Mouse (Mus musculus): ENCODE results near the gene Rab11fip4. TPM values are rescaled to one million over a fixed set of nuclear protein-coding genes. Genes with fewer than 3 reads are reported as not detected.

The Rab11fip4 gene
- polyA plus RNA-seq, 1 experiment from 2014 or later = 28.5 TPM

GRCm38 (mm10) chr11:79660361-79661205, 69.6 kb downstream of the Rab11fip4 start:
- Histone ChIP-seq H3K4me1 (peaks cover 39% of the 10 kb centered on the region), H3K4me3 (peak overlapping the region; percentile 58), H3K9ac (peak overlapping the region; percentile 78), H3K36me3 (no peaks in the 10 kb centered on the region), H3K27me3 (peaks cover 3% of the 10 kb centered on the region; the same call in 1 of the 2 replicates), H3K27ac (peak overlapping the region; percentile 26; the same call in 1 of the 2 replicates), H3K9me3 (replicated peaks) (no peaks in the 10 kb centered on the region), H3K4me2 (replicated peaks) (peak overlapping the region; percentile 93)
- WGBS = under 1% methylated on average over 69 of the region's 69 CpGs
- peak; percentile 84 for ATAC-seq (ENCODE audit: low FRiP score)

DNA sequence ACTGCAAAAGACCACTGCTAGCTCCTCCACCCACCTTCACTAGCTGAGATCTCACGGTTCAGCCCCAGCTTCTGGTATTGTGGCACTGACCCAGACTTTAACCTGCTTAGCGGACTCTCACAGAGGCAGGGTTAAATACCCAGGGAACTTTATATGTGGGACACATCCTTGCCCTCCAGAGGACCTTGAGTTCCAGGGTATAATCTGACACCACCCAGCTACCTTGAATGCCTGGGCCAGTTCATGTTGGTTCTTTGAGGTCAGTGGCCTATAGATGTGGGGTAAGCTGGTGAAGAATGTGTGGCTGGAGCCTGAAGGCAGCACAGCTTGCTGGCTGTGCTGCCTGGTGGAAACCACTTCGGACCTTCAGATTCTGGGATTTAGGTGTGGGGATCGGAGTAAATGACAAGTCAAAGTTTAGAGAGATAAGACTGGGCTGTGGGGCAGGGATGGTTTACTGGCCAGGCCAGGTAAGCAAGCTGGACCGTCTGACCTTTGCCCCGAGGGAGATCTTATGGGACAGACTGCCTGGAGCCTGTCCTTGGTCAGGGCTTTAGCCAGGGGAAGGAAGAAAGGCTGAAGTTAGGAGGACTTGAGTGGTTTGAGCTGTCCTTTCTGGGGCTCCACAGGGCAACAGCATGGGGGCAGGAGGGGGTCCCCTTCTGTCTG, 71.0 kb downstream of the Rab11fip4 start:
- H3K9ac ChIP-seq = 0 out of 2 replicates have a peak overlapping the region, but pooled peaks have one; percentile 78
- WGBS = 71% methylated on average over 6 of the region's 6 CpGs
- ATAC-seq (ENCODE audit: low FRiP score) = no peak

GRCm38 (mm10) chr11:79663158-79663557, 72.1 kb downstream of the Rab11fip4 start:
- Histone ChIP-seq H3K9me3 (replicated peaks) (no peaks in the 10 kb centered on the region), H3K27ac (no peak overlapping the region), H3K9ac (no peak overlapping the region), H3K4me2 (replicated peaks) (no peak overlapping the region), H3K27me3 (peaks cover 3% of the 10 kb centered on the region; the same call in 1 of the 2 replicates), H3K4me1 (peaks cover 39% of the 10 kb centered on the region), H3K4me3 (no peak overlapping the region), H3K36me3 (no peaks in the 10 kb centered on the region)
- WGBS = 88% methylated on average over 9 of the region's 9 CpGs
- no peak for ATAC-seq (ENCODE audit: low FRiP score)

More for the DNA sequence above, 71.0 kb downstream of the Rab11fip4 start:
- Histone ChIP-seq H3K27ac (no peak overlapping the region), H3K27me3 (peaks cover 3% of the 10 kb centered on the region; the same call in 1 of the 2 replicates), H3K36me3 (no peaks in the 10 kb centered on the region), H3K4me2 (replicated peaks) (peak overlapping the region; percentile 93), H3K4me1 (peaks cover 39% of the 10 kb centered on the region), H3K4me3 (peak overlapping the region; percentile 58), H3K9me3 (replicated peaks) (no peaks in the 10 kb centered on the region)

DNA sequence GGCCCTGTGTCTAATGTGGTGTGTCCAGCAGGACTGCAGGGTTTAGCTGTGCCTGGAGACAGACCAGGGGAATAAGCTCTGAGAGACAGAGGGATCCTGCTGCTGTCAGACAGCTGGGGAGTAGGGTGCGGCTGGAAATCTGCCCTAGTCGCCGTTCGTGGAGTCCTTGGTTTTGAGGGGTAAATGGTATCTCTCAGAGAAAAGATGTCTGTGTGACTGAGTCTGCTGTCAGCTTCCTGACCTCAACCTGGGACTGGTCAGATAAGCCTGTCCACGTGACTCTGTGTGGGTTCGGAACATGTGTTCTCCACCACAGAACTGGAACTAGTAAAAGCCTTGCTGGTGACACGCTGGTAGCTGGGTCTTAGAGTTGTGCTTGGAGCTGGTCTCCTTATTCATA, 72.6 kb downstream of the Rab11fip4 start:
- 84% methylated on average over 7 of the region's 7 CpGs for WGBS
- no peak for ATAC-seq (ENCODE audit: low FRiP score)
- peaks cover 39% of the 10 kb centered on the region for H3K4me1 ChIP-seq

DNA sequence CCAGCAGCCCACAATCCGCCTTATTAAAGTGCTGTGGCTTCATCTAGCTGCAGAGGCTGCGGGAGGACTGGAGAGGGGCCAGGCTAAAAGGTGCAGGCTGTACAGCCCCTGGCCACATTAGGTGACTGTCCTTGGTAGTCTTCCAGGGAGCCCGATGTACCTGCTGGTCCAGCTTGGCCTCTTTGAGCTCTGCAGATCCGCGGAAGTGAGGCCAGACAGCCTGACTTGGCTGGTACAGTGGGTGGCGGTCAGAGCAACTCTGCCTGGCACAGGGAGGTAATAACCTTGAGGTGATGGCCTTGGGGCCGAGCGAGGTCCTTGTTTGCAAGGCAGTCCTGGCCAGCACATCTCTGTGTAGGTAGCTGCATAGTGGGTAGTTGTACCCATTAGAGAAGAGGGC, 75.5 kb downstream of the Rab11fip4 start:
- peaks cover 45% of the 10 kb centered on the region for H3K4me1 ChIP-seq
- 89% methylated on average over 8 of the region's 8 CpGs for WGBS
- no peak overlapping the region for H3K9ac ChIP-seq
- H3K36me3 ChIP-seq = no peaks in the 10 kb centered on the region
- H3K4me2 ChIP-seq (replicated peaks) = no peak overlapping the region
- no peaks in the 10 kb centered on the region for H3K9me3 ChIP-seq (replicated peaks)
- no peak for ATAC-seq (ENCODE audit: low FRiP score)
- H3K4me3 ChIP-seq = no peak overlapping the region
- no peak overlapping the region for H3K27ac ChIP-seq
- H3K27me3 ChIP-seq = no peaks in the 10 kb centered on the region

More for the DNA sequence above, 72.6 kb downstream of the Rab11fip4 start:
- Histone ChIP-seq H3K9ac (no peak overlapping the region), H3K4me2 (replicated peaks) (no peak overlapping the region), H3K36me3 (no peaks in the 10 kb centered on the region), H3K27ac (no peak overlapping the region), H3K27me3 (peaks cover 3% of the 10 kb centered on the region; the same call in 1 of the 2 replicates), H3K9me3 (replicated peaks) (no peaks in the 10 kb centered on the region), H3K4me3 (no peak overlapping the region)

DNA sequence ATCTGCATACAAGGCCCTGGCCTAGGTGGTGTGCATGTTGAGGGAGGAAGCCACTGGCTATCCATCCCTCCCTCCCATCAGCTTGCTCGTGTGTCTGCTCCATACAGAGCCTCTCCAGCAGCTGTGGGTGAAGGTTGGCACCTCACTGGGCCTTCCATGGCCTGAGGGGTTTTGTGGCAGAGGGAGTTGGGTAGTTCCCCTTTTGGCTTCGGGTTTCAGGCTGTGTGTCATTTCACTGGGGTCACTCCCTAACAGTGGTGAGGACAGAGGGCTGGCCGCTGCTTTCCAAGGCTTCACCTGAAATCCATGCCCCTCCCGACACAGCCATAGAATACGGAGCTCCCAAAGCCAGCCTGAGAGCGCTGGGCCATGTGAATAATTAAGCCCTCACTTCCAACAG, 78.2 kb downstream of the Rab11fip4 start:
- Histone ChIP-seq H3K27ac (peak overlapping the region; percentile 71; the same call in 1 of the 2 replicates), H3K4me2 (replicated peaks) (no peak overlapping the region), H3K4me3 (no peak overlapping the region), H3K9me3 (replicated peaks) (no peaks in the 10 kb centered on the region), H3K9ac (no peak overlapping the region), H3K36me3 (no peaks in the 10 kb centered on the region), H3K27me3 (no peaks in the 10 kb centered on the region), H3K4me1 (peaks cover 38% of the 10 kb centered on the region)
- 56% methylated on average over 6 of the region's 6 CpGs for WGBS
- ATAC-seq (ENCODE audit: low FRiP score) = no peak

DNA sequence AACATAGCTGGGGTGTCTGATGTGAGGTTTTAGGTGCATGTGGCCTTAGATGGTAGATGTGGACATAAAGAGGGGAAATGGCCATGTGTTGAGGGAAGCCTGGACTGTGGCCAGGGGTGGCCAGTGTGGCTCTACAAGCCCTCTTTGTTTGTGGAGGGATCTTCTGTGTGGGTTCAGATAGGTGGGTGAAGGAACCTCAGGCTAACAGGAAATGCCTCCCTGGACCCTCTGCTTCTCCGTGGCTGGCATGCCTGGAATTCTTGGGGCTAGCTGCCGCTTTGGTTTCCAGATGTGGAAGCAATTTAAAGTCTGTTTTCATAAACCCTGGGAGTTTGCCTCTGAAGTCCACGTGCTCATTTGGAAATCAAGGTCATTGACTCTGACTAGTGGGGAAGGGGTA, 78.9 kb downstream of the Rab11fip4 start:
- no peak for ATAC-seq (ENCODE audit: low FRiP score)
- Histone ChIP-seq H3K36me3 (no peaks in the 10 kb centered on the region), H3K9me3 (replicated peaks) (no peaks in the 10 kb centered on the region), H3K27me3 (no peaks in the 10 kb centered on the region), H3K9ac (no peak overlapping the region), H3K4me1 (peaks cover 45% of the 10 kb centered on the region), H3K4me3 (no peak overlapping the region), H3K4me2 (replicated peaks) (no peak overlapping the region), H3K27ac (peak overlapping the region; percentile 71; the same call in 1 of the 2 replicates)
- WGBS = 64% methylated on average over 3 of the region's 3 CpGs

DNA sequence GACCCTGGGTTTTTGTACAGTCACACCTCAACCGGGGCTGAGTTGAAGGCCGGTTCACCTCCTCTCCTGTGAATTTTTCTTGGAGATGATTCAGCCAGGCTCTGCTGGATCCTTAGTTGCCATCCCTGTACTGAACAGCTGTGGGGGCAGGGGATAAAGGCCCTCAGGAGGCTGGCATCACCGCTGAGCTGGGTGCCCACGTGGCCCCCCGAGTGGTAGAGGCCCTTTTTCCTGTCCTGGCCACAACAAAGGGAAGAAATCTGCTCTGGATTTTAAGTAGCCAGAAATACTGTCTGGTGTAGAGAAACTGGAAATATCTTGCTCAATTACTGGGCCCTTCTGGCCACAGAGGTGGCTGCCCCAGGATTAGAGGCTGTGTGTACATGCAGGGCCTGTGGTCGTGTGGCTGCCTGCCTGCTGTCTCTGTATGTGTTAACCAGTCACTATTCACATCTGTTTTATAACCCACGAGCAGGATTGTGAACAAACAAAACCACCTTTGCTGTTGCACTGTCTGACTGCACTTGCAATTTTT, 79.5 kb downstream of the Rab11fip4 start:
- WGBS = 77% methylated on average over 7 of the region's 7 CpGs

DNA sequence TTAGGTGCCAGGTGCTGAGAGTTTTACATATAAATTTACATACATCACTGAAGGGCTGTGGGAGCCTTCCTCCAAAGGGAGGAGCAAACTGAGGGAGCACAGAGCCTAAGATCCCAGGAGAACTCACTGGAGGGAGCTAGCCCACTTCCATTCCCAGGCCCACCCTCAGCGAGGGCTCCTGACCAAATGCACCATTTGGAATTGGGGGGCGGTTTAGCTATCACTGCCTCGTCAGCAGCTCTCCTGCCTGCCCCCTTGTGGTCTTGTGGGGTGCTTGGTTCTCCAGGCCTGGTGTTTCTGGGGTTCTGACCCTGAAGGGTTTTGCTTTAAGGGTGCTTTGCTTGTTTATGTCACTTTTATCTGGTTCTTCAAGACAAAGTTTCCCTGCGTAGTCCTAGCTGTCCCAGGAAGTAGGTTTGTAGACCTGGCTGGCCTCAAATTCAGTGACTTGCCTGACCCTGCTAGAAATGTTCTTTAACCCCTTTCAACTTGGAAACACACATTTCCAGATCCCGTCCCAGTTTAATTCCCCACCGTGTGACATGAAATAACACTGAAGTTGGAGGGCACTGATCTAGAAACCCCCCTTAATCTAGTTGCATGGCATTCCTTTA, 80.8 kb downstream of the Rab11fip4 start:
- no peaks in the 10 kb centered on the region for H3K9me3 ChIP-seq (replicated peaks)
- no peak overlapping the region for H3K4me3 ChIP-seq
- H3K27me3 ChIP-seq = no peaks in the 10 kb centered on the region
- H3K27ac ChIP-seq = no peak overlapping the region
- H3K36me3 ChIP-seq = no peaks in the 10 kb centered on the region
- H3K9ac ChIP-seq = no peak overlapping the region
- WGBS = 52% methylated on average over 6 of the region's 6 CpGs
- H3K4me2 ChIP-seq (replicated peaks) = no peak overlapping the region
- ATAC-seq (ENCODE audit: low FRiP score) = no peak
- peaks cover 61% of the 10 kb centered on the region for H3K4me1 ChIP-seq

More for the DNA sequence above, 79.5 kb downstream of the Rab11fip4 start:
- ATAC-seq (ENCODE audit: low FRiP score) = no peak
- Histone ChIP-seq H3K4me2 (replicated peaks) (no peak overlapping the region), H3K4me1 (peaks cover 49% of the 10 kb centered on the region), H3K27me3 (no peaks in the 10 kb centered on the region), H3K9me3 (replicated peaks) (no peaks in the 10 kb centered on the region), H3K36me3 (no peaks in the 10 kb centered on the region), H3K9ac (no peak overlapping the region), H3K27ac (peak overlapping the region; percentile 71), H3K4me3 (no peak overlapping the region)

DNA sequence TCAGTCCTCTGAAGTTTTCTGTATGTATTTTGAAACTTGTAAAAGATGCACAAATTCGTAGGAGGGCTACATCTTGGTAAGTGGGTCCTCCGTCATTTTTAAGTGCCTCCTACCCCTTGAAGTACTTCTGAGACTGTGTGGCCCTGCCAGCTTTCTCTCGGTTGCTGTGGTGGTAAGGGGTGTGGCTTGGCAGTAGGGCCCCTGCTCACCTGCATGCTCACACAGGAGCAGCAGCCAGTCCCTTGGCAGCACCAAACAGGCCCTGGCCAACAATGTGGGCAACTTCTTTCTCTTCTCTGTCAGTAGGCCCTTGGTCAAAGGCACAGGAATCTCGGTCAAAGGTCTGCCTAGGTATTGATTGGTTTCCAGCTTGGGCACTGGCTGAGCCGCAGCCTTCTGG, 82.1 kb downstream of the Rab11fip4 start:
- H3K9ac ChIP-seq = no peak overlapping the region
- H3K27ac ChIP-seq = no peak overlapping the region
- ATAC-seq (ENCODE audit: low FRiP score) = no peak
- H3K36me3 ChIP-seq = no peaks in the 10 kb centered on the region
- no peak overlapping the region for H3K4me3 ChIP-seq
- 77% methylated on average over 5 of the region's 5 CpGs for WGBS
- peaks cover 67% of the 10 kb centered on the region for H3K4me1 ChIP-seq
- H3K9me3 ChIP-seq (replicated peaks) = no peaks in the 10 kb centered on the region
- H3K4me2 ChIP-seq (replicated peaks) = no peak overlapping the region
- H3K27me3 ChIP-seq = no peaks in the 10 kb centered on the region

- H3K9me3 ChIP-seq (replicated peaks) = no peaks in the 10 kb centered on the region
- H3K27ac ChIP-seq = no peak overlapping the region
- no peak overlapping the region for H3K4me3 ChIP-seq
- no peaks in the 10 kb centered on the region for H3K36me3 ChIP-seq
- no peaks in the 10 kb centered on the region for H3K27me3 ChIP-seq
- H3K4me1 ChIP-seq = peaks cover 67% of the 10 kb centered on the region
- no peak overlapping the region for H3K9ac ChIP-seq
- ATAC-seq (ENCODE audit: low FRiP score) = no peak
- 60% methylated on average over 8 of the region's 8 CpGs for WGBS
- no peak overlapping the region for H3K4me2 ChIP-seq (replicated peaks)
Observed at GRCm38 (mm10) chr11:79673717-79674116, 82.7 kb downstream of the Rab11fip4 start.

DNA sequence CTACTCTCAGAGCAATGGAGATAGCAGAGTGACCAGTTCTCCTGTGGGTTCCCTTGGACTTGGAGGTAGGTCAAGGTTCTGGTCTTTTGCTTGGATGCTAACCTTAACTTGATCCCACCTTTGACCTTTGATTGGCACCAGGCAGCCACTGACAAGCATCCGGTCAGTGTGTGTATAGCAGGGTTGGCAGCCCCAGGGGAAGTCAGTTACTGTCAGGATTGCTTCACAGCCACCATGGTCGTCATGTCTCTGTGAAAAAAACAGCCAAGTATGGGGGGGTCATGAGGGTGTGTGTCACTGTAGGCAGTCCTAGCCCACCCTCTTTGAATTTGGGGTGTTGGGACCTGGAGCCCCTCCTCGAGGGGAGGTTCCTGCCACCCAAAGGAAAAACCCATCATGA, 83.2 kb downstream of the Rab11fip4 start:
- Histone ChIP-seq H3K9ac (no peak overlapping the region), H3K9me3 (replicated peaks) (no peaks in the 10 kb centered on the region), H3K36me3 (no peaks in the 10 kb centered on the region), H3K27ac (no peak overlapping the region), H3K4me3 (no peak overlapping the region), H3K4me1 (peaks cover 63% of the 10 kb centered on the region), H3K27me3 (no peaks in the 10 kb centered on the region), H3K4me2 (replicated peaks) (no peak overlapping the region)
- WGBS = 77% methylated on average over 3 of the region's 3 CpGs
- no peak for ATAC-seq (ENCODE audit: low FRiP score)
